Mouse (Mus musculus) retina, postnatal 1 day (tissue): Measurements from ENCODE around the gene Fars2.

Source experiments
- DNase-seq: peaks from one replicate; pipeline ENCODE4 v3.0.0-alpha.2; 2012

The Fars2 gene

GRCm38 (mm10) chr13:36750056-36750455, 632.8 kb downstream of the Fars2 start:
- no peak for DNase-seq

GRCm38 (mm10) chr13:36751861-36752260, 634.6 kb downstream of the Fars2 start:
- DNase-seq: peak; percentile 29

- no peak for DNase-seq
These were observed 649.6 kb downstream of the Fars2 start for GRCm38 (mm10) chr13:36766801-36767200.
